Mouse (Mus musculus): ENCODE measurements around the gene Ripk1. TPM values are rescaled to one million over a fixed set of nuclear protein-coding genes. Genes with fewer than 3 reads are reported as not detected.
"Not testable (repeated sequence)": the region's sequence is repeated elsewhere in the genome, so short reads cannot be mapped to it uniquely, and the experiment has no call there.

The Ripk1 gene
- total RNA-seq, 2 experiments from 2014 or later, result 2.7 to 3.2 TPM

GRCm38 (mm10) chr13:34037172-34038055, 35.3 kb downstream of the Ripk1 start, which contains the start of gene Bphl:
Gene Bphl, plus strand, starts transcription at chr13:34037597.
- DNase-seq (ENCODE audit: low spot score), result peak; percentile 90

- peak; percentile 9 for DNase-seq (ENCODE audit: low spot score)
Observed at GRCm38 (mm10) chr13:34038056-34038432, 35.9 kb downstream of the Ripk1 start.

GRCm38 (mm10) chr13:34038901-34039341, 36.8 kb downstream of the Ripk1 start:
- no peak for DNase-seq (ENCODE audit: low spot score)

- no peak for DNase-seq (ENCODE audit: low spot score)
Observed at GRCm38 (mm10) chr13:34040091-34040490, 37.9 kb downstream of the Ripk1 start.

- DNase-seq (ENCODE audit: low spot score), result no peak
Observed at GRCm38 (mm10) chr13:34043716-34044393, 41.7 kb downstream of the Ripk1 start.

- DNase-seq (ENCODE audit: low spot score), result no peak
Observed at GRCm38 (mm10) chr13:34045511-34046249, 43.5 kb downstream of the Ripk1 start.

GRCm38 (mm10) chr13:34046421-34047012, 44.4 kb downstream of the Ripk1 start:
- peak; percentile 84 for DNase-seq (ENCODE audit: low spot score)

GRCm38 (mm10) chr13:34047526-34047925, 45.4 kb downstream of the Ripk1 start:
- DNase-seq (ENCODE audit: low spot score), result no peak

- peak; percentile 14 for DNase-seq (ENCODE audit: low spot score)
Observed at GRCm38 (mm10) chr13:34050479-34050878, 48.3 kb downstream of the Ripk1 start.

- DNase-seq (ENCODE audit: low spot score), result no peak
Observed at GRCm38 (mm10) chr13:34051692-34052091, 49.5 kb downstream of the Ripk1 start.

GRCm38 (mm10) chr13:34053673-34054282, 51.6 kb downstream of the Ripk1 start:
- DNase-seq (ENCODE audit: low spot score), result no peak

GRCm38 (mm10) chr13:34054391-34054790, 52.2 kb downstream of the Ripk1 start:
- no peak for DNase-seq (ENCODE audit: low spot score)

GRCm38 (mm10) chr13:34054983-34055382, 52.8 kb downstream of the Ripk1 start:
- no peak for DNase-seq (ENCODE audit: low spot score)

GRCm38 (mm10) chr13:34057252-34057651, 55.1 kb downstream of the Ripk1 start:
- no peak for DNase-seq (ENCODE audit: low spot score)

GRCm38 (mm10) chr13:34060061-34060460, 57.9 kb downstream of the Ripk1 start:
- no peak for DNase-seq (ENCODE audit: low spot score)

GRCm38 (mm10) chr13:34062466-34062865, 60.3 kb downstream of the Ripk1 start:
- DNase-seq (ENCODE audit: low spot score), result no peak

GRCm38 (mm10) chr13:34066351-34066750, 64.2 kb downstream of the Ripk1 start:
- DNase-seq (ENCODE audit: low spot score), result no peak

- no peak for DNase-seq (ENCODE audit: low spot score)
Observed at GRCm38 (mm10) chr13:34070296-34070695, 68.1 kb downstream of the Ripk1 start.

GRCm38 (mm10) chr13:34071836-34072235, 69.7 kb downstream of the Ripk1 start:
- DNase-seq (ENCODE audit: low spot score), result no peak

GRCm38 (mm10) chr13:34072847-34073246, 70.7 kb downstream of the Ripk1 start:
- DNase-seq (ENCODE audit: low spot score), result no peak

- DNase-seq (ENCODE audit: low spot score), result not testable (repeated sequence)
Observed at GRCm38 (mm10) chr13:34074441-34074840, 72.3 kb downstream of the Ripk1 start.
